Mouse (Mus musculus) hindbrain, embryonic 10.5 days (tissue): ENCODE measurements at regions not wholly inside any gene's neighbourhood (a gene's known extent, or its start where the extent isn't known, plus 50 kb on each side); places are given as distances from the start of the nearest gene placed in this dataset.

Experiments
- DNase-seq: peaks from one replicate; pipeline ENCODE4 v3.0.0-alpha.2; 2017; ENCODE audit warnings: low spot score
- H3K27ac ChIP-seq: fragments of 300-500 bp; sonication (generic); 2 replicates; pipeline ENCODE4 v1.5.1; 2016; ENCODE audit warnings: mild to moderate bottlenecking, moderate library complexity
- H3K27me3 ChIP-seq: fragments of 300-500 bp; sonication (generic); 2 replicates; pipeline ENCODE4 v1.6.1; 2016; ENCODE audit warnings: mild to moderate bottlenecking; ENCODE audit not compliant: poor library complexity, insufficient read depth, severe bottlenecking
- H3K36me3 ChIP-seq: fragments of 300-500 bp; sonication (generic); 2 replicates; pipeline ENCODE4 v1.6.1; 2016; ENCODE audit warnings: mild to moderate bottlenecking, moderate library complexity
- H3K4me1 ChIP-seq: fragments of 300-500 bp; sonication (generic); replicated peaks from 2 replicates; pipeline ENCODE4 v1.6.1; 2016; ENCODE audit warnings: mild to moderate bottlenecking
- H3K4me3 ChIP-seq: fragments of 300-500 bp; sonication (generic); 2 replicates; pipeline ENCODE4 v1.5.1; 2016; ENCODE audit warnings: mild to moderate bottlenecking, moderate library complexity
- H3K9me3 ChIP-seq: fragments of 300-500 bp; sonication (generic); 2 replicates; pipeline ENCODE4 v1.6.1; 2016; ENCODE audit warnings: mild to moderate bottlenecking, moderate library complexity
- whole genome bisulfite sequencing: fragments of 180-500 bp; shearing (Covaris S2); methylation state at CpG from one replicate; pipeline ENCODE4 v1.1.7; 2016; 5-methylcytosine and 5-hydroxymethylcytosine counted together

- DNase-seq, result no peak
- Histone ChIP-seq H3K27me3 (no peaks in the 10 kb centered on the region), H3K4me3 (no peak overlapping the region), H3K27ac (no peak overlapping the region), H3K36me3 (no peaks in the 10 kb centered on the region), H3K4me1 (peaks cover 30% of the 10 kb centered on the region), H3K9me3 (no peaks in the 10 kb centered on the region)
- 55% methylated on average over 12 of the region's 12 CpGs for WGBS
Observed at GRCm38 (mm10) chr7:64053766-64054165, 99.9 kb upstream of the Trpm1 start.

- no peak for DNase-seq
- H3K27ac ChIP-seq, result no peak overlapping the region
- H3K27me3 ChIP-seq, result no peaks in the 10 kb centered on the region
- H3K4me1 ChIP-seq, result peaks cover 29% of the 10 kb centered on the region
- no peak overlapping the region for H3K4me3 ChIP-seq
- WGBS, result 94% methylated on average over 9 of the region's 9 CpGs
- H3K36me3 ChIP-seq, result no peaks in the 10 kb centered on the region
- H3K9me3 ChIP-seq, result no peaks in the 10 kb centered on the region
Observed at GRCm38 (mm10) chr7:64052400-64052799, 101.2 kb upstream of the Trpm1 start.

GRCm38 (mm10) chr7:64050826-64051401 is 102.7 kb upstream of the Trpm1 start:
- Histone ChIP-seq H3K27me3 (no peaks in the 10 kb centered on the region), H3K36me3 (no peaks in the 10 kb centered on the region), H3K4me1 (peaks cover 29% of the 10 kb centered on the region), H3K27ac (no peak overlapping the region), H3K9me3 (no peaks in the 10 kb centered on the region), H3K4me3 (no peak overlapping the region)
- 95% methylated on average over 3 of the region's 3 CpGs for WGBS
- DNase-seq, result no peak

- Histone ChIP-seq H3K36me3 (no peaks in the 10 kb centered on the region), H3K27ac (0 out of 2 replicates have a peak overlapping the region, but pooled peaks have one; percentile 23), H3K9me3 (no peaks in the 10 kb centered on the region), H3K27me3 (no peaks in the 10 kb centered on the region), H3K4me1 (peaks cover 29% of the 10 kb centered on the region), H3K4me3 (no peak overlapping the region)
- no peak for DNase-seq
- 72% methylated on average over 5 of the region's 5 CpGs for WGBS
Observed at GRCm38 (mm10) chr7:64050246-64050645, 103.4 kb upstream of the Trpm1 start.

GRCm38 (mm10) chr7:64049183-64049965 is 104.3 kb upstream of the Trpm1 start:
- Histone ChIP-seq H3K36me3 (no peaks in the 10 kb centered on the region), H3K27me3 (no peaks in the 10 kb centered on the region), H3K4me1 (peaks cover 29% of the 10 kb centered on the region), H3K27ac (peak overlapping the region; percentile 96), H3K4me3 (peak overlapping the region; percentile 61), H3K9me3 (no peaks in the 10 kb centered on the region)
- no peak for DNase-seq
- WGBS, result 71% methylated on average over 11 of the region's 11 CpGs

GRCm38 (mm10) chr7:64048452-64049182 is 105.0 kb upstream of the Trpm1 start:
- peak; percentile 90 for DNase-seq
- Histone ChIP-seq H3K9me3 (no peaks in the 10 kb centered on the region), H3K27ac (peak overlapping the region; percentile 96), H3K27me3 (no peaks in the 10 kb centered on the region), H3K36me3 (no peaks in the 10 kb centered on the region), H3K4me1 (peaks cover 28% of the 10 kb centered on the region), H3K4me3 (peak overlapping the region; percentile 61)
- 5% methylated on average over 21 of the region's 21 CpGs for WGBS

- Histone ChIP-seq H3K4me1 (peaks cover 33% of the 10 kb centered on the region), H3K27ac (peak overlapping the region; percentile 96), H3K27me3 (no peaks in the 10 kb centered on the region), H3K36me3 (no peaks in the 10 kb centered on the region), H3K9me3 (no peaks in the 10 kb centered on the region), H3K4me3 (no peak overlapping the region)
- no peak for DNase-seq
- WGBS, result 86% methylated on average over 4 of the region's 4 CpGs
Observed at GRCm38 (mm10) chr7:64047831-64048230, 105.8 kb upstream of the Trpm1 start.

- DNase-seq, result no peak
- Histone ChIP-seq H3K9me3 (peaks cover 7% of the 10 kb centered on the region; the same call in 1 of the 2 replicates), H3K27me3 (no peaks in the 10 kb centered on the region), H3K4me1 (peaks cover 33% of the 10 kb centered on the region), H3K36me3 (no peaks in the 10 kb centered on the region), H3K27ac (no peak overlapping the region), H3K4me3 (no peak overlapping the region)
- WGBS, result 91% methylated on average over 3 of the region's 3 CpGs
Observed at GRCm38 (mm10) chr7:64045292-64045691, 106.6 kb upstream of the Klf13 start.

GRCm38 (mm10) chr7:64042978-64043377 is 104.3 kb upstream of the Klf13 start:
- no peak overlapping the region for H3K27ac ChIP-seq
- H3K4me1 ChIP-seq, result peaks cover 27% of the 10 kb centered on the region
- peaks cover 7% of the 10 kb centered on the region; the same call in 1 of the 2 replicates for H3K9me3 ChIP-seq
- no peaks in the 10 kb centered on the region for H3K36me3 ChIP-seq
- 69% methylated on average over 2 of the region's 2 CpGs for WGBS
- no peaks in the 10 kb centered on the region for H3K27me3 ChIP-seq
- no peak for DNase-seq
- no peak overlapping the region for H3K4me3 ChIP-seq

- no peak for DNase-seq
- peaks cover 7% of the 10 kb centered on the region; the same call in 1 of the 2 replicates for H3K9me3 ChIP-seq
- 91% methylated on average over 7 of the region's 7 CpGs for WGBS
- no peaks in the 10 kb centered on the region for H3K36me3 ChIP-seq
- no peaks in the 10 kb centered on the region for H3K27me3 ChIP-seq
- H3K4me3 ChIP-seq, result no peak overlapping the region
- no peak overlapping the region for H3K27ac ChIP-seq
- peaks cover 26% of the 10 kb centered on the region for H3K4me1 ChIP-seq
Observed at GRCm38 (mm10) chr7:64041303-64041702, 102.6 kb upstream of the Klf13 start.

GRCm38 (mm10) chr7:64040026-64040737 is 101.5 kb upstream of the Klf13 start:
- Histone ChIP-seq H3K9me3 (peaks cover 7% of the 10 kb centered on the region; the same call in 1 of the 2 replicates), H3K27ac (0 out of 2 replicates have a peak overlapping the region, but pooled peaks have one; percentile 23), H3K36me3 (no peaks in the 10 kb centered on the region), H3K4me1 (peaks cover 26% of the 10 kb centered on the region), H3K4me3 (no peak overlapping the region), H3K27me3 (no peaks in the 10 kb centered on the region)
- DNase-seq, result no peak
- WGBS, result 69% methylated on average over 7 of the region's 7 CpGs

GRCm38 (mm10) chr7:64037701-64038231 is 99.1 kb upstream of the Klf13 start:
- peaks cover 7% of the 10 kb centered on the region; the same call in 1 of the 2 replicates for H3K9me3 ChIP-seq
- H3K27me3 ChIP-seq, result no peaks in the 10 kb centered on the region
- WGBS, result 89% methylated on average over 8 of the region's 8 CpGs
- peaks cover 33% of the 10 kb centered on the region for H3K4me1 ChIP-seq
- no peak for DNase-seq
- no peaks in the 10 kb centered on the region for H3K36me3 ChIP-seq
- no peak overlapping the region for H3K4me3 ChIP-seq
- no peak overlapping the region for H3K27ac ChIP-seq
